Mouse (Mus musculus): ENCODE measurements around the gene Comtd1. TPM values are rescaled to one million over a fixed set of nuclear protein-coding genes. Genes with fewer than 3 reads are reported as not detected.

The Comtd1 gene
- total RNA-seq, 2 experiments from 2014 or later = 25.5 to 29.8 TPM

GRCm38 (mm10) chr14:21831830-21832403 lies 16.9 kb downstream of the Comtd1 start:
- no peak for DNase-seq

- peak; percentile 97 for DNase-seq
These were observed 17.7 kb downstream of the Comtd1 start for GRCm38 (mm10) chr14:21830876-21831767.

GRCm38 (mm10) chr14:21825786-21826491 lies 22.8 kb downstream of the Comtd1 start:
- DNase-seq = no peak

- no peak for DNase-seq
These were observed 23.8 kb downstream of the Comtd1 start, which contains the start of gene Vdac2 for GRCm38 (mm10) chr14:21824938-21825337. Gene Vdac2, plus strand, starts transcription at chr14:21825238.

- DNase-seq = no peak
These were observed 24.9 kb downstream of the Comtd1 start for GRCm38 (mm10) chr14:21823897-21824296.

GRCm38 (mm10) chr14:21822795-21823374 lies 25.9 kb downstream of the Comtd1 start:
- peak; percentile 58 to 68 for DNase-seq

GRCm38 (mm10) chr14:21822307-21822706 lies 26.5 kb downstream of the Comtd1 start:
- no peak for DNase-seq

GRCm38 (mm10) chr14:21820880-21821505 lies 27.8 kb downstream of the Comtd1 start:
- DNase-seq = no peak

GRCm38 (mm10) chr14:21817453-21817852 lies 31.3 kb downstream of the Comtd1 start:
- no peak for DNase-seq

- DNase-seq = no peak
These were observed 32.5 kb downstream of the Comtd1 start for GRCm38 (mm10) chr14:21816255-21816654.

- DNase-seq = no peak
These were observed 34.2 kb downstream of the Comtd1 start for GRCm38 (mm10) chr14:21814606-21815005.

- DNase-seq = no peak
These were observed 34.9 kb downstream of the Comtd1 start for GRCm38 (mm10) chr14:21813847-21814246.

- DNase-seq = no peak
These were observed 35.6 kb downstream of the Comtd1 start for GRCm38 (mm10) chr14:21813216-21813615.

GRCm38 (mm10) chr14:21812590-21813162 lies 36.1 kb downstream of the Comtd1 start:
- DNase-seq = peak in 1 of 2 experiments; percentile 41

GRCm38 (mm10) chr14:21811744-21812393 lies 36.9 kb downstream of the Comtd1 start:
- no peak for DNase-seq

GRCm38 (mm10) chr14:21811301-21811700 lies 37.5 kb downstream of the Comtd1 start:
- no peak for DNase-seq

- DNase-seq = no peak
These were observed 39.4 kb downstream of the Comtd1 start for GRCm38 (mm10) chr14:21809418-21809817.

GRCm38 (mm10) chr14:21808208-21808922 lies 40.4 kb downstream of the Comtd1 start:
- DNase-seq = no peak

- DNase-seq = no peak
These were observed 42.1 kb downstream of the Comtd1 start for GRCm38 (mm10) chr14:21806631-21807160.

GRCm38 (mm10) chr14:21806203-21806602 lies 42.6 kb downstream of the Comtd1 start:
- no peak for DNase-seq
